Mouse (Mus musculus) CH12.LX (cell line): Measurements from ENCODE around the gene Sar1b.

Experiments used
- CTCF ChIP-seq, 2 experiments: IDR thresholded peaks in 1 of 2; conservative IDR thresholded peaks in 1 of 2; 2 replicates each; pipeline ENCODE4 v1.5.1; 2011 to 2012; ENCODE audit warnings: low read depth in 2 of 2, low read length in 2 of 2, improper control_type of control experiment in 1 of 2, inconsistent platforms in 1 of 2, mild to moderate bottlenecking in 1 of 2, moderate library complexity in 1 of 2
- HCFC1 ChIP-seq: IDR thresholded peaks from 2 replicates; pipeline ENCODE4 v1.6.1; 2012; ENCODE audit warnings: low read depth, mild to moderate bottlenecking, inconsistent platforms, low read length, improper control_type of control experiment
- NRF1 ChIP-seq: IDR thresholded peaks from 2 replicates; pipeline ENCODE4 v1.6.1; 2014; ENCODE audit warnings: low read depth, mild to moderate bottlenecking, inconsistent platforms, low read length, improper control_type of control experiment, moderate library complexity

- no peak for TF ChIP-seq NRF1
- no peak for TF ChIP-seq CTCF (conservative IDR thresholded peaks at IDR 0.05 in 1 of 2, IDR thresholded peaks at IDR 0.05 in 1 of 2; ENCODE audit: low read depth in 2 of 2, low read length in 2 of 2)
- TF ChIP-seq HCFC1: no peak
Observed at GRCm38 (mm10) chr11:51782721-51783120, 19.2 kb downstream of the Sar1b start.
